Mouse (Mus musculus) embryo, embryonic 11 days (tissue): ENCODE results near the gene Spata9.
"Not testable (repeated sequence)": the region's sequence is repeated elsewhere in the genome, so short reads cannot be mapped to it uniquely, and the experiment has no call there.

Experiments
- DNase-seq: peaks from one replicate; pipeline ENCODE4 v3.0.0-alpha.2; 2015

Gene Spata9

DNA sequence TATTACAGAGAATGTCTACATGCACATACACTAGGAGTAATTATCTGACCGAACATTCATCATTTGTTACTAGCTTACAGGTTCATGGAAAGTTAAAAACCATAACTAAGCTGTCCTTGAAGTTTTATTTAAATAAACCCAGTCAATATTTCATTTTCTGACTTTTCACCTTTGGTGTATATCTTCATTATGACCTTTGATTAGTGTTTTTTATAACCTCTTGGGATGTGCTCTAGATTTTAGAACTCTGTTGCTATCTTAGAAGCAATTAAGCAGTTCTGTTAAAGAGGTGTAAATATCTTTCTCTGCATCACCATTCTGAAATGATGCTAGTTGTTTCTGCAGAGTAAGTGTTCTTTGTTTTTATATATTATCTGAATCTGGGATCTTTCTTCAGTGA, at the start of gene Spata9:
Gene Spata9 (plus strand): TSS at position 301 of the 400 bp plus-strand sequence.
- DNase-seq, result no peak

GRCm38 (mm10) chr13:75927951-75928350, 39.0 kb upstream of the Spata9 start:
- DNase-seq, result no peak

GRCm38 (mm10) chr13:75929071-75929470, 37.9 kb upstream of the Spata9 start:
- not testable (repeated sequence) for DNase-seq

DNA sequence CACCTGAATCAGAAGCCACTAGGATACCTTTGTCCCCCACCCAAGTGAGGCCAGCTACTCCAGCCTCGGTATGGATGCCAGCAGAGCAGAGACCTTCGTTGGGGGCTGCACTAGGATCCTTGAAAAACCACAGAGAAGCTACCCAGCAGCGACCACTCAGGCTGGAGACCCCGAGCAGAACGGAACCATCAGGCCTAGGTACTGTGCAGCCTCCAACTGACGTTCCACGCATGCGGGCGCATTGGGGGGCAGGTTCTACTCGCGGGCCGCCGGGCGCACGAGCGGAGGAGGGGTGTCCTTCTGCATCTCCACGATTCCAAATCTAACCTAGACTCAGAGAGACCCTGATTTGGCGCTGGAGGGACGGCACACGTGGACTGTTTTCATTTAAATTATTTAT, 36.9 kb upstream of the Spata9 start:
- DNase-seq, result no peak

- no peak for DNase-seq
Measured at GRCm38 (mm10) chr13:75930660-75931059, 36.3 kb upstream of the Spata9 start.

DNA sequence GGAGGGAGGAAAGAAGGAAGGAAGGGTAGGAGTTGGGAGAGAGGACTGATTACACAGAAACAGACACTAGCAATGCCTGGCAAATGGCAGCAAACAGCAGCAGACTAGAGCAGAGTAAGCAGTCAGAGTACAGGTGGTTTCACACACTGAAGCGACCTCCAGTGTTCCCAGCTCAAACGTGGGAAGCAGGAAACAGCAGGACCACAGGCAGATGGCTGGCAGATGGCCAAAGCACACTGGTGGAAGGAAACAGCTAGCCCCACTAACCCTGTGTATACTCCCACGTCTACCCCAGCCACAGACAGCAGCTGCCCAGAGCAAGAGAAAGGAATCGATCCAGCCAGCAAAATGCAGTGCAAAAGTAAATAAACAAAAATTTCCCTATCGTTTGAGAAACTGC, 35.9 kb upstream of the Spata9 start:
- peak; percentile 64 for DNase-seq

DNA sequence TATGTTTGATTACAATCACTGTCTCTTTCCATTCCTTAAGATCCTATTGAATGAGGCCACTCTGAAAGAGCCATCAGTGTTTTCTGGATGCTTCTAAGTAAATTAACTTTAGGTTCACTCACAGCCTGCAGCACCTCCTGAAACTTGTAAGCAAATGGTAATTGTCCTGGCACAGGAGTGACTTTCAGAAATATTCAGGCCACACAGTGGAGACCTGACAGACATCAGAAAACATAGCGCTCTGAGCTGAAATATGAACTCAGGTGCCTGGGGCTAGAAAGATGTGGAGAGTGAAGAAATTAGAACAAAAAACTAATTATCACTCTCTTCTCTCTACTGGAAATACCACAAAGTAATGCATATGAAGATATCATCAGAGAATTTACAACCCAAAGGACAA, 33.7 kb upstream of the Spata9 start:
- no peak for DNase-seq

GRCm38 (mm10) chr13:75938866-75939265, 28.1 kb upstream of the Spata9 start:
- no peak for DNase-seq

DNA sequence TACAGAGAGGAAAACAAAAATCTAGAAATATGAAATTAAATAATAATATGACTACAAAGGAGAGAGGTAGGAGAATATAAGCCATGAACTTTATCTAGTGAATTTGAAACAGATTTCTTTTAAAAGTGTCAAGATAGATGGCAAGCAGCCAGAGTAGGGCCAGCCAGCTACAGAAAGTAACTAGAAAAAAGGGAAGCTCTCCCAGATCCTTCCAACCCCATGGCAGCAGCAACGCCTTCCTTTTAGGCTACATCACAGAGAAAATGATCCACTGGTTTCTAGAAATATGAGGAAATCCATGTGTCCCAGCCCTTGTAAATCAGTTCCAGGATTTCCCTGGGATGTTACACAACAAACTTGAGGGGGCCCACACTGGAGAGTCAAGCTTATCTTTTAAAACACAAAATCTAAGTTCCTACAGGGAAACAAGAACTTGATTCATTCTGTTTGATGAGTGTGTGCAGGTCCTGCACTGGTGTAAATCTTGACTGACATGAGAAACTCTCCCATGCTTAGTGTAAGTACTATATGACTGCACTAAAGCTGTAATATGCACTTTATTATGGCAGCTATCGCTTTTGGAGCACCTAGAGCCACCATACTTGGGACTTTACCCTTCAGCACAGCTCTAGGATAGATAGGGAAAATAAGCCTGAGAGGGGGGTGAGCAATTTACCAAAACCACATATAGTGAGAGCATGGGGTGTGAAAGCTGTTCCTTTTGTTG, 26.0 kb upstream of the Spata9 start:
- DNase-seq, result no peak

DNA sequence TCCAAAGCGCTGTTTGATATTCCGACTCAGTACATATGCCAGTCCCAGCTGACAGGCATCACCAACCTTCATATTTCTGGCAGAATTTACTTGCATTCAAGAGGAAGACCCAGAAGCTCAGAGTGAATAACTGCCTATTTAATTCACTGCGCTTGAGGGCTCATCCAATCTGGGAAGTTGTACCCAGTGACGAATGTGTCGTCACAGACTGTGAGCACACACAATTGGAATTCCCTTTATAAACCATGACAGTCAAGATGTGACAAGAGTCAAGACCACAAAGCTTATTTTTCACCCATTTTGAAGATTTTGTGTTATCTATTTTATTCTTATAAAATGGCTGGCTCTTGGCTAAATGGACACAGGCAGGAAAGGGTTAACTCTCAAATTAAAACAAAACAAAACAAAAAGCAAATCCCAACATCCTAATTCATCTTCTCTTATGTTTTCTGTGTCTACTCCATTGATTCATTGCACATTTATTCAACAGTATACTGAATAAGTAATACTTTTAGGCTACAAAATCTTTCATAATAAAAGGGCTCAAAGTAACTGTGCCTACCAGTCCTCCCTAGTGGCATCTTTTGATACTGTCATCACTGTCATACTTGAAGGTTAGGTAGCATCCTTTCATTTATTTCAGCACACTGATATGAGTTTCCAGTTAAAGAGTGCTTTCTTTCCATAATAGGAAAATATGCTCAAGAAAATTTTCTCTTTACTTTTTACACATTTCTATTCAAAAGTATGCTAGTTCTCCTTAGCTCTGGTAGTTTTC, 25.2 kb upstream of the Spata9 start:
- peak; percentile 17 for DNase-seq

DNA sequence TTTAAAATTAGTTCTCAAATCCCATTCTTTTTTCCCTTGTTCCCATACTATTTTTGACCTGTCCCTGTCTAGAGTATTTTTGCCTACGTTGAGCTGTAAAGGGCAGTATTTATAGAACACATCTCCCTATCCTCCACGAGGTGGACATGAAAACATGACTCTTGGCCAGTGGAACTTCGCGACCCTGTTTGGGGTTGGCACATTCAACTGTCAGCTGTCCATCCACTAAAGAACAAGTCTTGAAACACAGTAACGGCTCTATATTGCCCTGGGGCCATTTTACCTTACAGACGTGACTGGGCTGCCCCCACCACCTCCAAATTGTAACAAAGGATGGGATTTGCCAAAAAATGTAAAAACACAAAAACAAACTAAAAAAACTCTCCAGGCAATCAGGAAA, 24.2 kb upstream of the Spata9 start:
- peak; percentile 57 for DNase-seq

- DNase-seq, result peak; percentile 94
Measured at GRCm38 (mm10) chr13:75943189-75944043, 23.5 kb upstream of the Spata9 start, which contains the start of gene Rhobtb3. Gene Rhobtb3 (minus strand): TSS chr13:75943925.

DNA sequence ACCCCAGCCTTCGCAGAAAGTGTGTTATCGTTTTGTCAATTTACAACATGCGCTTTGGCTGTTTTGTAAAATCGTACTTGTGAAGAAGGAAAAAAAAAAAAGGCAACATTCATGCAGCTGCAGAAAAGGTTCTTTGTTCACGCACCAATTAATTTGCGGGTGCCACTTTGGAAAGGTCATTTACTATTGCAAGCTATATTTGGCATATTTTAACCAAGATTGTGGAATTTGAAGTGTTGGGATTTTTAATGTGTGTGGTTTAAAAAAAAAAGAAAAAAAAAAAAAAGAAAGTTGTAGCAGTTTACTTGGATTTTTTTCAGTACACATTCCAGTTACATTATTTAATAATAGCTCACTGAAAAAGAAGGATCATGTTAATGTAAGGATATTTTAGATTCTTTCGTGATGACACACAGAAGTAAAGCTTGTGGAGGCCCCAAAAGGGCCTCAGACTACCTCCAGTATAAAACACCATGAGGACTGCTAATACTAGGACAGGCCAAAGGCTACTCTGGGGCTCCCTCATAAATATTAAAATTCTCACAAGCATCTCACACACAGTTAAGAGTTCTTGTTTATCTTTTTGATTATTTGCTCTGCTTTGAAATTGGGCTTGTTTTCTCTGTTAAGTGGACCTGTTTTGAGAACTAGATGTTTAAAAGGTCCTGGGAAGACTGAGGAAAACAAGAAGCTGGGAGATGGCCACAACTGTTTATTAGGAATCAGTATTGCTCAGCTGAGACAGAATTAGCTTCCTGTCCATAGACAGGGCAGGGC, 22.7 kb upstream of the Spata9 start:
- DNase-seq, result peak; percentile 37

DNA sequence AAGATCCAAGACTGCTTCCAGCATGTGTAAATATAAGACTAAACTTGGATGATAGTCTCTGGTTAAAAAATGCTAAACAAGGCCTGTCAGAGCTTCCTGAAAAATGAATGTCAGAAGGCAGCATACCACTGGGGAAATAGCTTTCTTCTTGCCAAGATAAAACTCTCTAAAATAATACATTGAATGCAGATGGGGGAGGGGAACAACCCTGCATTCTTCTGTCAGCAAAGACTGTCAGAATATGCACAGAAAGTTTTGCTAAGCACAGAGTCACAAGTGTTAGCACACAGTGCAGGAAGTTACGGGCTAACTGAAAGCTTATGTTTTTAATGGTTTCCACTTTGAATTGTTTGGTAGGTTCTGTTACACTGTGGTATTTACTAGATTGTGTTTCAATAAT, 16.7 kb upstream of the Spata9 start:
- DNase-seq, result peak; percentile 45

DNA sequence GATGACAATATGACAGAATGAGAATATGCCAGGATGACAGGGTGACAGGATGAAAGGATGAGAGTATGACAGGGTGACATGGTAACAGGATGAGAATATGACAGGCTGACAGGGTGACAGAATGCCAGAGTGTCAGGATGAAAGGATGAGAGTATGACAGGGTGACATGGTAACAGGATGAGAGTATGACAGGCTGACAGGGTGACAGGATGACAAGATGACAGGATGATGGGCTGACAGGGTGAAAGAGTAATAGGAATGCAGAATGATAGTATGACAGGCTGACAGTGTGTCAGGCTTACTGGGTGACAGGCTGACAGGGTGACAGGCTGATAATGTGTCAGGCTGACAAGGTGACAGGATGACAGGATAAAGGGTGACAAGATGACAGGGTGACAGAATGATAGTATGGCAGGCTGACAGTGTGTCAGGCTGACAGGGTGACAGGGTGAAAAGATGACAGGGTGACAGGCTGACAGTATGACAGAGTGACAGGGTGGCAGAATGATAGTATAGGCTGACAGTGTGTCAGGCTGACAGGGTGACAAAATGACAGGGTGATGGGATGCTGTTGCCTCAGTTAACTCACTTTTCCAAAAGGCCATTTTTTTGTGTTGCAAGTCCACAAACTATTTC, 11.5 kb upstream of the Spata9 start:
- no peak for DNase-seq

DNA sequence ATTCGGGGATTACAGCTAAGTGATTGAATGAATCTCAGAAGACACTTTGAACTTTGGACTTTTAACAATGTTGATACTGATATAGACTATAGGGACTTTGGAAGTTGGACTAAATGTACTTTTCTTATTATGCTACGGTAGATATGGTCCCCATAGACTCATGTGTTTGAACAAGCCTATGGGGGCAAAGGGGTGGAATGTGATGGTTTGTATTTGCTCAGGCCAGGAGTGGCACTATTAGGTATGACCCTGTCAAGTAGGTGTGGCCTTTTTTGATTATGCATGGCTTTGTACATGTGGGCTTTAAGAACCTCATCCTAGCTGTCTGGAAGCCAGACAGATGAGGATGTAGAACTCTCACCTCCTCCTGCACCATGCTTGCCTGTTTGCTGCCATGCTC, 7.5 kb downstream of the Spata9 start:
- DNase-seq, result no peak

GRCm38 (mm10) chr13:75975629-75976028, 8.7 kb downstream of the Spata9 start:
- DNase-seq, result no peak

- no peak for DNase-seq
Measured at GRCm38 (mm10) chr13:75976218-75976617, 9.3 kb downstream of the Spata9 start.

GRCm38 (mm10) chr13:75976649-75977048, 9.7 kb downstream of the Spata9 start:
- no peak for DNase-seq

- DNase-seq, result no peak
Measured at GRCm38 (mm10) chr13:75981901-75982300, 15.0 kb downstream of the Spata9 start.

GRCm38 (mm10) chr13:75988096-75988495, 21.1 kb downstream of the Spata9 start:
- DNase-seq, result no peak
